Mouse (Mus musculus) G1E (cell line): Measurements from ENCODE around the gene Syndig1.

Experiments used
- CTCF ChIP-seq: IDR thresholded peaks from 2 replicates; pipeline ENCODE4 v1.5.1; 2012; ENCODE audit warnings: low read depth, low read length, inconsistent platforms, mixed read lengths
- GATA1 ChIP-seq: IDR thresholded peaks from 2 replicates; pipeline ENCODE4 v1.6.1; 2012; ENCODE audit warnings: borderline replicate concordance, low read length, inconsistent platforms, mixed read lengths
- POLR2AphosphoS5 ChIP-seq: IDR thresholded peaks from 2 replicates; pipeline ENCODE4 v1.6.1; 2012; ENCODE audit warnings: low read depth, low read length, inconsistent platforms; ENCODE audit not compliant: insufficient replicate concordance
- TAL1 ChIP-seq: conservative IDR thresholded peaks from 2 replicates; pipeline ENCODE4 v1.6.1; 2012; ENCODE audit warnings: low read depth, low read length, inconsistent platforms, mixed read lengths

GRCm38 (mm10) chr2:149980419-149980818, 151.4 kb downstream of the Syndig1 start:
- TF ChIP-seq CTCF, result no peak
- TF ChIP-seq GATA1, result no peak
- TF ChIP-seq TAL1, result no peak
- TF ChIP-seq POLR2AphosphoS5, result no peak
